Mouse (Mus musculus) limb, embryonic 14.5 days (tissue): Measurements from ENCODE around the gene Epb41. TPM values are rescaled to one million over a fixed set of nuclear protein-coding genes. Genes with fewer than 3 reads are reported as not detected.

ENCODE experiments used
- ATAC-seq: fragments of 200-750 bp; cut with Nextera tagmentation; 2 replicates; pipeline ENCODE4 v1.8.0; 2017; ENCODE audit warnings: low read depth, moderate number of reproducible peaks, moderate TSS enrichment; ENCODE audit not compliant: low FRiP score
- DNase-seq: peaks from one replicate; pipeline ENCODE4 v3.0.0-alpha.2; 2015; ENCODE audit warnings: low spot score
- H3K27ac ChIP-seq: fragments of 300-500 bp; sonication (generic); replicated peaks from 2 replicates; pipeline ENCODE4 v1.5.1; 2014; ENCODE audit warnings: low read depth, mild to moderate bottlenecking, low read length, moderate library complexity, mixed read lengths
- H3K27me3 ChIP-seq: fragments of 300-500 bp; sonication (generic); 2 replicates; pipeline ENCODE4 v1.6.1; 2014; ENCODE audit warnings: low read length, mixed read lengths; ENCODE audit not compliant: control insufficient read depth, insufficient read depth
- H3K36me3 ChIP-seq: fragments of 300-500 bp; sonication (generic); 2 replicates; pipeline ENCODE4 v1.6.1; 2014; ENCODE audit warnings: mild to moderate bottlenecking, low read length, moderate library complexity, mixed read lengths; ENCODE audit not compliant: control insufficient read depth, insufficient read depth
- H3K4me1 ChIP-seq: fragments of 300-500 bp; sonication (generic); 2 replicates; pipeline ENCODE4 v1.6.1; 2014; ENCODE audit warnings: antibody characterized with exemption, low read length, mixed read lengths; ENCODE audit not compliant: control insufficient read depth, insufficient read depth
- H3K4me2 ChIP-seq: fragments of 300-500 bp; sonication (generic); replicated peaks from 2 replicates; pipeline ENCODE4 v1.6.1; 2014; ENCODE audit warnings: low read depth, mild to moderate bottlenecking, low read length, moderate library complexity; ENCODE audit not compliant: severe bottlenecking
- H3K4me3 ChIP-seq: fragments of 300-500 bp; sonication (generic); replicated peaks from 2 replicates; pipeline ENCODE4 v1.5.1; 2014; ENCODE audit warnings: low read length
- H3K9ac ChIP-seq: fragments of 300-500 bp; sonication (generic); 2 replicates; pipeline ENCODE4 v1.6.1; 2014; ENCODE audit warnings: mild to moderate bottlenecking, low read depth, low read length, moderate library complexity; ENCODE audit not compliant: severe bottlenecking
- H3K9me3 ChIP-seq: fragments of 300-500 bp; sonication (generic); 2 replicates; pipeline ENCODE4 v1.6.1; 2016; ENCODE audit warnings: low read length; ENCODE audit not compliant: control insufficient read depth
- POLR2A ChIP-seq: fragments of 200-500 bp; IDR thresholded peaks from 2 replicates; pipeline ENCODE4 v1.8.0; 2012; ENCODE audit warnings: inconsistent platforms, mild to moderate bottlenecking, moderate library complexity, borderline replicate concordance; ENCODE audit not compliant: insufficient read depth, insufficient read length; ENCODE audit errors: extremely low read depth
- WGBS: fragments of 180-500 bp; shearing (Covaris S2); extraction: QIAGEN DNeasy Blood & Tissue Kit; methylation state at CpG from one replicate; pipeline ENCODE4 v1.1.7; 2014; 5-methylcytosine and 5-hydroxymethylcytosine counted together
- polyA plus RNA-seq, 2 experiments: library from polyadenylated mRNA; depleted of rRNA in 1 of 2; stranded (reverse) in 1 of 2; unstranded in 1 of 2; fragments of >200 nt; fragmentation: Nextera tagmentation in 1 of 2; extraction: Ambion mirVana in 1 of 2; gene quantifications; 2 replicates each; pipeline versions ENCODE4 v1.2.1 to v1.2.3; 2012 to 2014

Epb41 gene
- polyA plus RNA-seq, 2 experiments: 60.6 to 76.4 TPM

GRCm38 (mm10) chr4:132049549-132050200 lies 25.4 kb downstream of the Epb41 start:
- Histone ChIP-seq H3K4me2 (peak overlapping the region; percentile 82), H3K9me3 (no peaks in the 10 kb centered on the region), H3K9ac (no peak overlapping the region), H3K36me3 (no peaks in the 10 kb centered on the region), H3K4me1 (peaks cover 6% of the 10 kb centered on the region; the same call in 1 of the 2 replicates), H3K4me3 (peak overlapping the region; percentile 93), H3K27ac (no peak overlapping the region), H3K27me3 (no peaks in the 10 kb centered on the region)
- ATAC-seq: no peak
- 8% methylated on average over 15 of the region's 15 CpGs for WGBS
- TF ChIP-seq POLR2A: no peak
- peak; percentile 27 for DNase-seq

- H3K4me1 ChIP-seq: peaks cover 8% of the 10 kb centered on the region
- H3K9ac ChIP-seq: peak overlapping the region; percentile 96
- no peaks in the 10 kb centered on the region for H3K9me3 ChIP-seq
- no peaks in the 10 kb centered on the region for H3K36me3 ChIP-seq
- 0 out of 2 replicates have a peak, but pooled peaks have one; percentile 17 for TF ChIP-seq POLR2A
- peak overlapping the region; percentile 82 for H3K4me2 ChIP-seq
- H3K4me3 ChIP-seq: peak overlapping the region; percentile 93
- WGBS: 0% methylated on average over 16 of the region's 46 CpGs
- peak overlapping the region; percentile 94 for H3K27ac ChIP-seq
- no peaks in the 10 kb centered on the region for H3K27me3 ChIP-seq
- DNase-seq: peak; percentile 97
- peak; percentile 99 for ATAC-seq
Observed at GRCm38 (mm10) chr4:132048995-132049404, 26.1 kb downstream of the Epb41 start.

- TF ChIP-seq POLR2A: no peak
- peak overlapping the region; percentile 93 for H3K4me3 ChIP-seq
- peak overlapping the region; percentile 96 for H3K9ac ChIP-seq
- H3K9me3 ChIP-seq: no peaks in the 10 kb centered on the region
- peaks cover 8% of the 10 kb centered on the region for H3K4me1 ChIP-seq
- H3K4me2 ChIP-seq: peak overlapping the region; percentile 82
- DNase-seq: peak; percentile 61
- under 1% methylated on average over 52 of the region's 95 CpGs for WGBS
- ATAC-seq: peak; percentile 56; the same call in 1 of the 2 replicates
- H3K27me3 ChIP-seq: no peaks in the 10 kb centered on the region
- peak overlapping the region; percentile 94 for H3K27ac ChIP-seq
- H3K36me3 ChIP-seq: no peaks in the 10 kb centered on the region
Observed at GRCm38 (mm10) chr4:132048011-132048991, 26.8 kb downstream of the Epb41 start.

- 79% methylated on average over 3 of the region's 3 CpGs for WGBS
- H3K4me2 ChIP-seq: no peak overlapping the region
- no peak overlapping the region for H3K27ac ChIP-seq
- peaks cover 10% of the 10 kb centered on the region for H3K4me1 ChIP-seq
- no peak overlapping the region for H3K9ac ChIP-seq
- H3K9me3 ChIP-seq: no peaks in the 10 kb centered on the region
- no peaks in the 10 kb centered on the region for H3K36me3 ChIP-seq
- no peak for TF ChIP-seq POLR2A
- ATAC-seq (no peak), DNase-seq (no peak)
- no peak overlapping the region for H3K4me3 ChIP-seq
- H3K27me3 ChIP-seq: no peaks in the 10 kb centered on the region
Observed at GRCm38 (mm10) chr4:132043726-132044125, 31.4 kb downstream of the Epb41 start.
